Mouse (Mus musculus): ENCODE data around the gene Fabp7. TPM values are rescaled to one million over a fixed set of nuclear protein-coding genes. Genes with fewer than 3 reads are reported as not detected.

Fabp7 gene
- polyA plus RNA-seq, 1 experiment from 2014 or later, result 2.8 TPM

- Histone ChIP-seq H3K36me3 (ENCODE audit: control insufficient read depth, insufficient read depth, low read length) (no peaks in the 10 kb centered on the region), H3K9ac (ENCODE audit: low read depth, low read length) (no peak overlapping the region), H3K9me3 (ENCODE audit: control insufficient read depth, low read length) (no peaks in the 10 kb centered on the region), H3K4me3 (ENCODE audit: low read depth, low read length) (no peak overlapping the region), H3K27me3 (replicated peaks; ENCODE audit: control insufficient read depth, insufficient read depth, low read length) (no peaks in the 10 kb centered on the region), H3K4me1 (replicated peaks; ENCODE audit: control insufficient read depth, insufficient read depth, low read length) (no peaks in the 10 kb centered on the region), H3K27ac (ENCODE audit: low read depth, low read length) (no peak overlapping the region), H3K4me2 (no peak overlapping the region)
- DNase-seq (ENCODE audit: low spot score) (no peak), ATAC-seq (replicated peaks; ENCODE audit: low FRiP score) (no peak)
- 84% methylated on average over 2 of the region's 2 CpGs for WGBS
Measured at GRCm38 (mm10) chr10:57755201-57755736, 29.4 kb upstream of the Fabp7 start.

- ATAC-seq (replicated peaks; ENCODE audit: low FRiP score) (no peak), DNase-seq (ENCODE audit: low spot score) (no peak)
- Histone ChIP-seq H3K27ac (ENCODE audit: low read depth, low read length) (no peak overlapping the region), H3K9ac (ENCODE audit: low read depth, low read length) (no peak overlapping the region), H3K36me3 (ENCODE audit: control insufficient read depth, insufficient read depth, low read length) (no peaks in the 10 kb centered on the region), H3K27me3 (replicated peaks; ENCODE audit: control insufficient read depth, insufficient read depth, low read length) (no peaks in the 10 kb centered on the region), H3K4me1 (replicated peaks; ENCODE audit: control insufficient read depth, insufficient read depth, low read length) (no peaks in the 10 kb centered on the region), H3K9me3 (ENCODE audit: control insufficient read depth, low read length) (no peaks in the 10 kb centered on the region), H3K4me2 (no peak overlapping the region), H3K4me3 (ENCODE audit: low read depth, low read length) (no peak overlapping the region)
- WGBS, result 90% methylated on average over 2 of the region's 2 CpGs
Measured at GRCm38 (mm10) chr10:57758999-57759398, 25.7 kb upstream of the Fabp7 start.

- DNase-seq (ENCODE audit: low spot score) (no peak), ATAC-seq (replicated peaks; ENCODE audit: low FRiP score) (no peak)
- WGBS, result 50% methylated on average over 3 of the region's 3 CpGs
- no peak overlapping the region for H3K27ac ChIP-seq (ENCODE audit: low read depth, low read length)
- H3K4me3 ChIP-seq (ENCODE audit: low read depth, low read length), result no peak overlapping the region
- H3K9me3 ChIP-seq (ENCODE audit: control insufficient read depth, low read length), result no peaks in the 10 kb centered on the region
- H3K36me3 ChIP-seq (ENCODE audit: control insufficient read depth, insufficient read depth, low read length), result no peaks in the 10 kb centered on the region
- H3K27me3 ChIP-seq (replicated peaks; ENCODE audit: control insufficient read depth, insufficient read depth, low read length), result no peaks in the 10 kb centered on the region
- H3K4me2 ChIP-seq, result no peak overlapping the region
- H3K4me1 ChIP-seq (replicated peaks; ENCODE audit: control insufficient read depth, insufficient read depth, low read length), result no peaks in the 10 kb centered on the region
- no peak overlapping the region for H3K9ac ChIP-seq (ENCODE audit: low read depth, low read length)
Measured at GRCm38 (mm10) chr10:57760694-57761093, 24.0 kb upstream of the Fabp7 start.

GRCm38 (mm10) chr10:57763044-57763443 is 21.6 kb upstream of the Fabp7 start:
- 47% methylated on average over 1 of the region's 1 CpGs for WGBS
- no peak overlapping the region for H3K4me2 ChIP-seq
- ATAC-seq (replicated peaks; ENCODE audit: low FRiP score) (no peak), DNase-seq (ENCODE audit: low spot score) (no peak)
- H3K4me3 ChIP-seq (ENCODE audit: low read depth, low read length), result no peak overlapping the region
- no peaks in the 10 kb centered on the region for H3K36me3 ChIP-seq (ENCODE audit: control insufficient read depth, insufficient read depth, low read length)
- H3K27me3 ChIP-seq (replicated peaks; ENCODE audit: control insufficient read depth, insufficient read depth, low read length), result no peaks in the 10 kb centered on the region
- H3K9me3 ChIP-seq (ENCODE audit: control insufficient read depth, low read length), result no peaks in the 10 kb centered on the region
- no peak overlapping the region for H3K27ac ChIP-seq (ENCODE audit: low read depth, low read length)
- no peaks in the 10 kb centered on the region for H3K4me1 ChIP-seq (replicated peaks; ENCODE audit: control insufficient read depth, insufficient read depth, low read length)
- no peak overlapping the region for H3K9ac ChIP-seq (ENCODE audit: low read depth, low read length)

- DNase-seq (ENCODE audit: low spot score), result no peak
- 55% methylated on average over 12 of the region's 13 CpGs for WGBS
- no peaks in the 10 kb centered on the region for H3K36me3 ChIP-seq (ENCODE audit: control insufficient read depth, insufficient read depth, low read length)
Measured at GRCm38 (mm10) chr10:57783289-57784130, 1.2 kb upstream of the Fabp7 start.

GRCm38 (mm10) chr10:57784131-57784875 is 378 bp upstream of the Fabp7 start:
- DNase-seq (ENCODE audit: low spot score), result peak; percentile 35
- no peaks in the 10 kb centered on the region for H3K9me3 ChIP-seq (ENCODE audit: control insufficient read depth, low read length)
- H3K27ac ChIP-seq (ENCODE audit: low read depth, low read length), result no peak overlapping the region
- H3K27me3 ChIP-seq (replicated peaks; ENCODE audit: control insufficient read depth, insufficient read depth, low read length), result no peaks in the 10 kb centered on the region
- WGBS, result 27% methylated on average over 7 of the region's 7 CpGs
- ATAC-seq (replicated peaks; ENCODE audit: low FRiP score), result 0 out of 2 replicates have a peak, but pooled peaks have one; percentile 31
- no peaks in the 10 kb centered on the region for H3K36me3 ChIP-seq (ENCODE audit: control insufficient read depth, insufficient read depth, low read length)
- H3K4me1 ChIP-seq (replicated peaks; ENCODE audit: control insufficient read depth, insufficient read depth, low read length), result no peaks in the 10 kb centered on the region
- H3K9ac ChIP-seq (ENCODE audit: low read depth, low read length), result no peak overlapping the region
- H3K4me3 ChIP-seq (ENCODE audit: low read depth, low read length), result no peak overlapping the region
- no peak overlapping the region for H3K4me2 ChIP-seq

More at GRCm38 (mm10) chr10:57783289-57784130, 1.2 kb upstream of the Fabp7 start:
- Histone ChIP-seq H3K4me1 (replicated peaks; ENCODE audit: control insufficient read depth, insufficient read depth, low read length) (no peaks in the 10 kb centered on the region), H3K4me3 (ENCODE audit: low read depth, low read length) (no peak overlapping the region), H3K9ac (ENCODE audit: low read depth, low read length) (no peak overlapping the region), H3K9me3 (ENCODE audit: control insufficient read depth, low read length) (no peaks in the 10 kb centered on the region), H3K27me3 (replicated peaks; ENCODE audit: control insufficient read depth, insufficient read depth, low read length) (no peaks in the 10 kb centered on the region), H3K27ac (ENCODE audit: low read depth, low read length) (no peak overlapping the region), H3K4me2 (no peak overlapping the region)
- ATAC-seq (replicated peaks; ENCODE audit: low FRiP score), result no peak

GRCm38 (mm10) chr10:57785552-57785951 is 871 bp downstream of the Fabp7 start:
- H3K4me1 ChIP-seq (replicated peaks; ENCODE audit: control insufficient read depth, insufficient read depth, low read length), result no peaks in the 10 kb centered on the region
- DNase-seq (ENCODE audit: low spot score), result no peak
- no peaks in the 10 kb centered on the region for H3K36me3 ChIP-seq (ENCODE audit: control insufficient read depth, insufficient read depth, low read length)
- H3K9ac ChIP-seq (ENCODE audit: low read depth, low read length), result no peak overlapping the region
- no peaks in the 10 kb centered on the region for H3K9me3 ChIP-seq (ENCODE audit: control insufficient read depth, low read length)
- H3K27me3 ChIP-seq (replicated peaks; ENCODE audit: control insufficient read depth, insufficient read depth, low read length), result no peaks in the 10 kb centered on the region
- no peak overlapping the region for H3K27ac ChIP-seq (ENCODE audit: low read depth, low read length)
- 64% methylated on average over 2 of the region's 2 CpGs for WGBS
- no peak for ATAC-seq (replicated peaks; ENCODE audit: low FRiP score)
- no peak overlapping the region for H3K4me3 ChIP-seq (ENCODE audit: low read depth, low read length)
- no peak overlapping the region for H3K4me2 ChIP-seq

- no peak overlapping the region for H3K9ac ChIP-seq (ENCODE audit: low read depth, low read length)
Measured at GRCm38 (mm10) chr10:57792957-57793356, 8.3 kb downstream of the Fabp7 start.

More at GRCm38 (mm10) chr10:57792957-57793356, 8.3 kb downstream of the Fabp7 start:
- no peaks in the 10 kb centered on the region for H3K36me3 ChIP-seq (ENCODE audit: control insufficient read depth, insufficient read depth, low read length)
- H3K4me1 ChIP-seq (replicated peaks; ENCODE audit: control insufficient read depth, insufficient read depth, low read length), result peaks cover 8% of the 10 kb centered on the region
- no peak overlapping the region for H3K4me3 ChIP-seq (ENCODE audit: low read depth, low read length)
- H3K4me2 ChIP-seq, result no peak overlapping the region
- H3K27me3 ChIP-seq (replicated peaks; ENCODE audit: control insufficient read depth, insufficient read depth, low read length), result no peaks in the 10 kb centered on the region; the same call in 1 of the 2 replicates
- no peaks in the 10 kb centered on the region for H3K9me3 ChIP-seq (ENCODE audit: control insufficient read depth, low read length)
- DNase-seq (ENCODE audit: low spot score), result no peak
- 66% methylated on average over 1 of the region's 1 CpGs for WGBS
- ATAC-seq (replicated peaks; ENCODE audit: low FRiP score), result no peak
- no peak overlapping the region for H3K27ac ChIP-seq (ENCODE audit: low read depth, low read length)

Measured in liver, embryonic 11.5 days (tissue).